Mouse (Mus musculus): ENCODE data around the gene Unc13c. TPM values are rescaled to one million over a fixed set of nuclear protein-coding genes. Genes with fewer than 3 reads are reported as not detected.

Gene Unc13c
- polyA plus RNA-seq, 1 experiment = not detected

- no peaks in the 10 kb centered on the region for H3K27me3 ChIP-seq (ENCODE audit: control insufficient read depth, insufficient read depth, low read length)
- no peaks in the 10 kb centered on the region for H3K4me1 ChIP-seq (replicated peaks; ENCODE audit: control insufficient read depth, insufficient read depth, low read length)
- WGBS = 31% methylated on average over 8 of the region's 8 CpGs
- no peak overlapping the region for H3K27ac ChIP-seq (ENCODE audit: control insufficient read depth, insufficient read depth, low read length)
- no peak for TF ChIP-seq CTCF (IDR thresholded peaks at IDR 0.05; ENCODE audit: borderline replicate concordance, control insufficient read depth, extremely low read depth, insufficient read depth, low read length, poor library complexity)
- no peak for TF ChIP-seq POLR2A (IDR thresholded peaks at IDR 0.05; ENCODE audit: control insufficient read depth, extremely low read depth, insufficient read depth, low read length, poor library complexity)
- no peaks in the 10 kb centered on the region for H3K36me3 ChIP-seq (ENCODE audit: control insufficient read depth, insufficient read depth, low read length)
- no peak for DNase-seq
- H3K4me3 ChIP-seq (ENCODE audit: control insufficient read depth, insufficient read depth, low read length) = no peak overlapping the region
These were observed 3.7 kb upstream of the Unc13c start for GRCm38 (mm10) chr9:73972327-73972988.

GRCm38 (mm10) chr9:73970717-73971116, 2.0 kb upstream of the Unc13c start:
- no peaks in the 10 kb centered on the region for H3K36me3 ChIP-seq (ENCODE audit: control insufficient read depth, insufficient read depth, low read length)
- no peak for TF ChIP-seq CTCF (IDR thresholded peaks at IDR 0.05; ENCODE audit: borderline replicate concordance, control insufficient read depth, extremely low read depth, insufficient read depth, low read length, poor library complexity)
- no peak for TF ChIP-seq POLR2A (IDR thresholded peaks at IDR 0.05; ENCODE audit: control insufficient read depth, extremely low read depth, insufficient read depth, low read length, poor library complexity)
- no peak overlapping the region for H3K27ac ChIP-seq (ENCODE audit: control insufficient read depth, insufficient read depth, low read length)
- no peaks in the 10 kb centered on the region for H3K27me3 ChIP-seq (ENCODE audit: control insufficient read depth, insufficient read depth, low read length)
- no peaks in the 10 kb centered on the region for H3K4me1 ChIP-seq (replicated peaks; ENCODE audit: control insufficient read depth, insufficient read depth, low read length)
- no peak overlapping the region for H3K4me3 ChIP-seq (ENCODE audit: control insufficient read depth, insufficient read depth, low read length)
- DNase-seq = no peak
- WGBS = 87% methylated on average over 9 of the region's 9 CpGs

- Histone ChIP-seq H3K4me3 (ENCODE audit: control insufficient read depth, insufficient read depth, low read length) (no peak overlapping the region), H3K4me1 (replicated peaks; ENCODE audit: control insufficient read depth, insufficient read depth, low read length) (no peaks in the 10 kb centered on the region), H3K27ac (ENCODE audit: control insufficient read depth, insufficient read depth, low read length) (no peak overlapping the region), H3K27me3 (ENCODE audit: control insufficient read depth, insufficient read depth, low read length) (no peaks in the 10 kb centered on the region), H3K36me3 (ENCODE audit: control insufficient read depth, insufficient read depth, low read length) (no peaks in the 10 kb centered on the region)
- 73% methylated on average over 9 of the region's 9 CpGs for WGBS
- no peak for DNase-seq
- TF ChIP-seq CTCF (IDR thresholded peaks at IDR 0.05; ENCODE audit: borderline replicate concordance, control insufficient read depth, extremely low read depth, insufficient read depth, low read length, poor library complexity) = no peak
- no peak for TF ChIP-seq POLR2A (IDR thresholded peaks at IDR 0.05; ENCODE audit: control insufficient read depth, extremely low read depth, insufficient read depth, low read length, poor library complexity)
These were observed 3.3 kb downstream of the Unc13c start for GRCm38 (mm10) chr9:73965322-73965915.

GRCm38 (mm10) chr9:73962471-73962870, 6.3 kb downstream of the Unc13c start:
- TF ChIP-seq CTCF (IDR thresholded peaks at IDR 0.05; ENCODE audit: borderline replicate concordance, control insufficient read depth, extremely low read depth, insufficient read depth, low read length, poor library complexity) = no peak
- no peak for TF ChIP-seq POLR2A (IDR thresholded peaks at IDR 0.05; ENCODE audit: control insufficient read depth, extremely low read depth, insufficient read depth, low read length, poor library complexity)
- WGBS = 95% methylated on average over 6 of the region's 6 CpGs
- Histone ChIP-seq H3K27me3 (ENCODE audit: control insufficient read depth, insufficient read depth, low read length) (no peaks in the 10 kb centered on the region), H3K36me3 (ENCODE audit: control insufficient read depth, insufficient read depth, low read length) (no peaks in the 10 kb centered on the region), H3K27ac (ENCODE audit: control insufficient read depth, insufficient read depth, low read length) (no peak overlapping the region), H3K4me3 (ENCODE audit: control insufficient read depth, insufficient read depth, low read length) (no peak overlapping the region), H3K4me1 (replicated peaks; ENCODE audit: control insufficient read depth, insufficient read depth, low read length) (no peaks in the 10 kb centered on the region)
- DNase-seq = no peak

GRCm38 (mm10) chr9:73952331-73952730, 16.4 kb downstream of the Unc13c start:
- H3K4me3 ChIP-seq (ENCODE audit: control insufficient read depth, insufficient read depth, low read length) = no peak overlapping the region
- no peak for DNase-seq
- no peaks in the 10 kb centered on the region for H3K27me3 ChIP-seq (ENCODE audit: control insufficient read depth, insufficient read depth, low read length)
- no peak overlapping the region for H3K27ac ChIP-seq (ENCODE audit: control insufficient read depth, insufficient read depth, low read length)
- no peaks in the 10 kb centered on the region for H3K4me1 ChIP-seq (replicated peaks; ENCODE audit: control insufficient read depth, insufficient read depth, low read length)
- no peaks in the 10 kb centered on the region for H3K36me3 ChIP-seq (ENCODE audit: control insufficient read depth, insufficient read depth, low read length)
- TF ChIP-seq CTCF (IDR thresholded peaks at IDR 0.05; ENCODE audit: borderline replicate concordance, control insufficient read depth, extremely low read depth, insufficient read depth, low read length, poor library complexity) (no peak), POLR2A (IDR thresholded peaks at IDR 0.05; ENCODE audit: control insufficient read depth, extremely low read depth, insufficient read depth, low read length, poor library complexity) (no peak)

- Histone ChIP-seq H3K4me1 (replicated peaks; ENCODE audit: control insufficient read depth, insufficient read depth, low read length) (no peaks in the 10 kb centered on the region), H3K27me3 (ENCODE audit: control insufficient read depth, insufficient read depth, low read length) (no peaks in the 10 kb centered on the region)
- 89% methylated on average over 4 of the region's 4 CpGs for WGBS
These were observed 17.2 kb downstream of the Unc13c start for GRCm38 (mm10) chr9:73951586-73951985.

More at GRCm38 (mm10) chr9:73951586-73951985, 17.2 kb downstream of the Unc13c start:
- no peak for TF ChIP-seq POLR2A (IDR thresholded peaks at IDR 0.05; ENCODE audit: control insufficient read depth, extremely low read depth, insufficient read depth, low read length, poor library complexity)
- TF ChIP-seq CTCF (IDR thresholded peaks at IDR 0.05; ENCODE audit: borderline replicate concordance, control insufficient read depth, extremely low read depth, insufficient read depth, low read length, poor library complexity) = no peak
- Histone ChIP-seq H3K27ac (ENCODE audit: control insufficient read depth, insufficient read depth, low read length) (no peak overlapping the region), H3K4me3 (ENCODE audit: control insufficient read depth, insufficient read depth, low read length) (no peak overlapping the region), H3K36me3 (ENCODE audit: control insufficient read depth, insufficient read depth, low read length) (no peaks in the 10 kb centered on the region)
- no peak for DNase-seq
